Mouse (Mus musculus) hindbrain, embryonic 12.5 days (tissue): ENCODE measurements around the gene Gas7. TPM values are rescaled to one million over a fixed set of nuclear protein-coding genes. Genes with fewer than 3 reads are reported as not detected.

Source experiments
- ATAC-seq: fragments of 200-750 bp; cut with Nextera tagmentation; 2 replicates; pipeline ENCODE4 v1.8.0; 2017; ENCODE audit warnings: moderate TSS enrichment; ENCODE audit not compliant: low FRiP score
- H3K27ac ChIP-seq: fragments of 300-500 bp; sonication (generic); 2 replicates; pipeline ENCODE4 v1.5.1; 2016; ENCODE audit warnings: mild to moderate bottlenecking
- H3K27me3 ChIP-seq: fragments of 300-500 bp; sonication (generic); 2 replicates; pipeline ENCODE4 v1.6.1; 2016; ENCODE audit warnings: mild to moderate bottlenecking
- H3K36me3 ChIP-seq: fragments of 300-500 bp; sonication (generic); 2 replicates; pipeline ENCODE4 v1.6.1; 2016; ENCODE audit warnings: mild to moderate bottlenecking
- H3K4me1 ChIP-seq: fragments of 300-500 bp; sonication (generic); 2 replicates; pipeline ENCODE4 v1.6.1; 2016
- H3K4me2 ChIP-seq: fragments of 300-500 bp; sonication (generic); replicated peaks from 2 replicates; pipeline ENCODE4 v1.6.1; 2016; ENCODE audit warnings: mild to moderate bottlenecking
- H3K4me3 ChIP-seq: fragments of 300-500 bp; sonication (generic); 2 replicates; pipeline ENCODE4 v1.5.1; 2016; ENCODE audit warnings: mild to moderate bottlenecking
- H3K9ac ChIP-seq: fragments of 300-500 bp; sonication (generic); 2 replicates; pipeline ENCODE4 v1.6.1; 2016; ENCODE audit warnings: mild to moderate bottlenecking, moderate library complexity
- H3K9me3 ChIP-seq: fragments of 300-500 bp; sonication (generic); replicated peaks from 2 replicates; pipeline ENCODE4 v1.6.1; 2016; ENCODE audit warnings: mild to moderate bottlenecking
- WGBS: fragments of 180-500 bp; shearing (Covaris S2); methylation state at CpG from one replicate; pipeline ENCODE4 v1.1.7; 2016; 5-methylcytosine and 5-hydroxymethylcytosine counted together
- polyA plus RNA-seq: library from polyadenylated mRNA; unstranded; fragments of >200 nt; fragmentation: Nextera tagmentation; extraction: Ambion mirVana; gene quantifications from 2 replicates; pipeline ENCODE4 v1.2.1, GENCODE M21; 2016

Gas7 gene
- polyA plus RNA-seq, 1 experiment from 2014 or later, result 3.8 TPM

DNA sequence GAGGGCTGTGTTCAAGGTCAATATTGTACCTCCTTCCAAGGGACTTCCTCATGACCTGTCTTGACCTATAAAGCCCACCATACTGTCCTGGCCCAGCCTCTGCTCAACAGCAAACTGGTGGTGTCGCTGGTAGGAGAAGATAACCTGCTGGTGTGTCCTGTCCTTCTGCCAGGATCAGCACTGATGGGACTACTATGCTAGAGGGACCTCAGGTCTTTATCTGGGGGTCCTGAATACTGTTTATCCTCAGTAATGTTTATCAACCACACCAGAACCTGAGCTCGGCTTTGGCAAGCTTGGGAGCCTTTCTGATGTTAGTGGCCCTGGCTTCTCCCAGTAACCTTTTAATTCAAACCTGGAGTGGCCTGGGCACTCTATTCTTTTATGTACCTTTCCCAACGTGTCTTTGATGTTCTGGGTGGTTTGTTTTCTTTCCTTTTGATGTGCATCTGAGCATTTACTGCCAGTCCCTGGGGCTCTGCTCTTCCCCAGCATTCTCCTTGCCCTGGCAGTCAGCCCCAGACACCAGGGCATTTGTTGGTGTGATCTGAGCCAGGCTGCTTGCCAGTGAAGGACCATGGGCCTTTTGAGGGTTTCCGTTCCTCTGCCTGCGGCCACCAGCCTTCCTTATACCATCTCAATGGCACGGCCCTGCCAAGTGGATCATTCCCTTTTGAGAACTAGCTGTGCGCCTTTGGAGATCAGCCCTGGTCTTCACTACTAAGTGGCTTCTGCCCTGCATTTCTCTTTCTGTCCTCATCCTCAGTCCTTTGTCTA is 46.4 kb downstream of the Gas7 start:
- H3K4me1 ChIP-seq, result no peaks in the 10 kb centered on the region
- no peak overlapping the region for H3K4me2 ChIP-seq
- H3K9me3 ChIP-seq, result no peaks in the 10 kb centered on the region
- H3K9ac ChIP-seq, result no peak overlapping the region
- no peaks in the 10 kb centered on the region for H3K27me3 ChIP-seq
- H3K4me3 ChIP-seq, result no peak overlapping the region
- H3K27ac ChIP-seq, result no peak overlapping the region
- no peaks in the 10 kb centered on the region for H3K36me3 ChIP-seq
- no peak for ATAC-seq
- WGBS, result 84% methylated on average over 7 of the region's 7 CpGs

DNA sequence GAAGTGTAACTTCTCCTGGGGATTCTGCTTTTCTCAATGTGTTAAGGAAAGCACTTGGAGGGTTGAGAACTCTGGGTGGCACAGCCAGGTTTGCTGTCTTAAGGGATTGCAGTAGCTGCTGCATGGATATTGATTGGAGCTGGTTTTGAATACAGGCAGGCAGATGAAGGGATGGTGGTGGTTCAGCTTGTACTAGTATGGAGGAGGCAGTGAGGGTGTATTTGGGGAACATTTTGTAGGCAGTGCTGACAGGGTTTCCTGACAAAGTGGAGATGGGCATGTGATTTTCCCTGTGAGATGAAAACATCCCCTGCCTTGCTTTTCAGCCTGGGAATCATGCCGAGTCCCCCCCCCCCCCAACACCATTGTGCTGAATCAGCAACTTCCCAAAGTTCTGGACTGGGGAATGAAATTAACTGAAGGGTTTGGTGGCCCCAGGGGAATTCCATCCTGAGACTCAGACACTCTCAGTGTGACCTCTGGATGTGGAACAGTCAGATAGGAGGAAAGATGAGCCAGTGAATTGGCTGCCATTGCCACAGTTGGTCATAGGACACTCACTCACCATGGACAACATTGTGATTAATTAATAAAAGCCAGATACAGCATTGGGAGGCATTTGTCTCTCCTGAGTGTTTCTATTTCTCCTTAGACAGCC is 54.1 kb downstream of the Gas7 start:
- H3K9me3 ChIP-seq, result no peaks in the 10 kb centered on the region
- WGBS, result 78% methylated on average over 1 of the region's 1 CpGs
- H3K4me2 ChIP-seq, result no peak overlapping the region
- no peaks in the 10 kb centered on the region for H3K4me1 ChIP-seq
- H3K27me3 ChIP-seq, result no peaks in the 10 kb centered on the region
- no peaks in the 10 kb centered on the region for H3K36me3 ChIP-seq
- H3K27ac ChIP-seq, result no peak overlapping the region
- H3K4me3 ChIP-seq, result no peak overlapping the region
- ATAC-seq, result no peak
- no peak overlapping the region for H3K9ac ChIP-seq

DNA sequence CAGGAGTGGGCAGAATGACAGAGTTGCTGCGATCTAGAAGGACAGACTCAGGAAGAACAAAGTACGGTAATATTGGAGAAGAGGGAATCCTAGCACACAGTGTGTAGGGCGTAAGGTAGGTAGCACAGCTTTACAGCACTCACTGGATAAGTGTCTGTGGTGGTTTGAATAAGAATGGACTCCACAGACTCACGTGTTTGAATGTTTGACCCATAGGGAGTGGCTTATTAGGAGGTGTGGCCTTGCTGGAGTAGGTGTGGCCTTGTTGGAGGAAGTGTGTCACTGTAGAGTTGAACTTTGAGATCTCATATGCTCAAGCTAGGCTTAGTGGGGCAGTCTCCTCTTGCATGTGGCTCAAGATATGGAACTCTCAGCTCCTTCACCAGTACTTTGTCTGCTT is 55.6 kb downstream of the Gas7 start:
- no peaks in the 10 kb centered on the region for H3K27me3 ChIP-seq
- H3K36me3 ChIP-seq, result no peaks in the 10 kb centered on the region
- H3K27ac ChIP-seq, result no peak overlapping the region
- no peak overlapping the region for H3K4me2 ChIP-seq
- H3K9me3 ChIP-seq, result no peaks in the 10 kb centered on the region
- no peaks in the 10 kb centered on the region for H3K4me1 ChIP-seq
- H3K9ac ChIP-seq, result no peak overlapping the region
- no peak overlapping the region for H3K4me3 ChIP-seq
- 90% methylated on average over 4 of the region's 4 CpGs for WGBS
- ATAC-seq, result no peak

DNA sequence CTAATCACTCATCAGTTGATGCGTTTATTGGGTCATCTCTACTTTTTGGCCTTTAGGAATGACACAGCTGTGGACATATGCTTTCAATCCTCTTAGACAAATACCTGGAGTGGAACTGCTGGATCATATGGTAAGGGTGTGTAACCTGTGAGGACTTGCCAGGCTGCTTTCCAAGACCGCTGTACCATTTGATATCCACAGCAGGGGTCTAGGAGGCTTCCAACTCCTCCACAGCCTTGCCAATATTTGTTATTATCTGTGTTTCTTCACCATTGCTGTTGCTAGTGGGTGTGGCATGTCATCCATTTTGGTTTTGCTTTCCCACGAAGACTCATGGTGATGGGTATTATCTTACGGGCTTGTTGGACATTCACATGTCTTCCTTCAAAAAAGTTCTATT is 57.8 kb downstream of the Gas7 start:
- Histone ChIP-seq H3K4me3 (no peak overlapping the region), H3K4me2 (no peak overlapping the region), H3K9me3 (0 out of 2 replicates have a peak, but pooled peaks cover 3% of the 10 kb centered on the region), H3K27me3 (no peaks in the 10 kb centered on the region), H3K36me3 (no peaks in the 10 kb centered on the region), H3K4me1 (no peaks in the 10 kb centered on the region), H3K9ac (no peak overlapping the region), H3K27ac (no peak overlapping the region)
- ATAC-seq, result no peak
- 93% methylated on average over 4 of the region's 4 CpGs for WGBS

DNA sequence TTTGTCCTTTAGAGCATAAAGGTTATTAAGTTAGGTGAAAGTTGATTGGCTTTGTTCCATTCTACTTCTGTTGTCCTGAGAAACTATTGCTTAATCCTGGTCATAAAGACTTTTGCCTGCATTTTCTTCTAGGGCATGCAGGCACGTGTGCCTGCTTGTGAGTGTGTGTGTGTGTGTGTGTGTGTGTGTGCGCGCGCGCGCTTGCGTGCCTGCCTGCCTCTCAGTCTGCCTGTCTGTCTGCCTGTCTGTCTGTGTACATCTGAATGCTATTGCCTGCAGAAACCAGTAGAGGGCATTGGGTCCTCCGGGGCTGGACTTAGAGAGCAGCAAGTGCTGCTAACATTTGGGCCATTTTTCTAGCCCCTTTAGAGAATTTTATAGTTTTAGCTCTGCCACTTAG is 59.2 kb downstream of the Gas7 start:
- Histone ChIP-seq H3K27ac (no peak overlapping the region), H3K9me3 (0 out of 2 replicates have a peak, but pooled peaks cover 3% of the 10 kb centered on the region), H3K4me1 (no peaks in the 10 kb centered on the region), H3K4me3 (no peak overlapping the region), H3K4me2 (no peak overlapping the region), H3K27me3 (no peaks in the 10 kb centered on the region), H3K36me3 (no peaks in the 10 kb centered on the region), H3K9ac (no peak overlapping the region)
- WGBS, result 88% methylated on average over 8 of the region's 8 CpGs
- ATAC-seq, result no peak

DNA sequence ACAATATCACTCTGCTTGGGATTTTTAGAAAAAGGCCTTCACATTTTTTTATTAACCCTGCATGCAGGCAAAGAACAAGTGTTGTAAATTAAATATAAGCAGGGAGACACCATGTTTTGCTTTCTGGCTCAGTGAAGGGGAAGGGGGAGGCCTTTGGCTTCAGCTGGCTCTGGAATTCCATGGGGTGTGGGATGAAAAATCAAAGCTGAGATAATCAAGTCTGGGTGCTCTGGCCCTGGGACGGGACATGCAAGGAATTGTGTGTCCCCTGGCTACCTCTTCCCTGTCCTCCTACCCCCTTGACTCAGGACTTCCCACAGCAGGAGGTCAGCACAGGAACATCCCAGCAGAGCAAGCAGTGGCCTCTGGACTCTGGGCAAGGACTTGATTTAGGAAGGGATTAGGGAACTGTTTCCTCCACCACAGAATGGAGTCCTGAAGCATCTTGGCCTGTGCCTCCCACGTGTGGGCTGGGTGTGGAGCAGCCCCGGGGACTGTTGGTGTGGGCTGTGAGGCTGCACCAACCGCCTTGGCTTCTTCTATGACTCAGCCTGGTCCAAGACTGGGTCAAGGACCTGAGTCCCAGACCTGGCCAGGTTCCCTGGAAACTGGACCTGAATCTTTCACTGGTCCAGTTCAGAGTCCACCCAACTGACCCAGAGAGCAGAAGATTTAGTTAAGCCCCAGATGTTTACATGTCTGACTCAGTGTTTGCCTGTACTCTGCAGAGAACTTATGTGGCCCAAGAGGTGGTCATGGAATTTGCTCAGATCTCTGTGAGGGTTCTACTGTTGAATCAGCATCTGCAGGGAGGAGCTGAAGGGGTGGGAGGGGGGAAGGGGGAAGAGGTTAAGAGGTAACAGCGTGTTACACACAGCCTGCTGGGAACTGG is 60.0 kb downstream of the Gas7 start:
- Histone ChIP-seq H3K9me3 (0 out of 2 replicates have a peak, but pooled peaks cover 3% of the 10 kb centered on the region), H3K27me3 (no peaks in the 10 kb centered on the region), H3K36me3 (no peaks in the 10 kb centered on the region), H3K4me3 (no peak overlapping the region), H3K9ac (no peak overlapping the region), H3K27ac (no peak overlapping the region), H3K4me1 (no peaks in the 10 kb centered on the region), H3K4me2 (no peak overlapping the region)
- WGBS, result 56% methylated on average over 5 of the region's 5 CpGs
- ATAC-seq, result no peak

DNA sequence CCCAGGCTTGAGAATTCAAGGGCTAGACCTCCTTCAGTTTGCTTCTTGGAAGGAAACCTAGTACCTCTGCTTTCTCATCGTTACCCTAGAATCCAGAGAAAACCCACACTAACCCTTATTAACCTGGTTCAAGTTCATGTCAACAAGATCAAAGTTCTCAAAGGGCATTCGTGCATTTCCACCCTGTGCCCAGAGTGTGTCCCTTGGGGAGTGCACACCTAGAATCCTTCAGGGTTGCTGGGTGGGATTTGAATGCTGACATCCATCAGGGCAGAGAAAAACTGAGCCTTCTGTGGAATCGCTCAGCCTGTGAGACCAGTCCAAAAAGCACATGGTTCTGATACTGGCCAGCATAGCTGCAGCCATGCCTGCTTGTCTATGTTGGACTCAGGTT is 60.7 kb downstream of the Gas7 start:
- no peak overlapping the region for H3K4me3 ChIP-seq
- H3K36me3 ChIP-seq, result no peaks in the 10 kb centered on the region
- no peak overlapping the region for H3K4me2 ChIP-seq
- no peaks in the 10 kb centered on the region for H3K27me3 ChIP-seq
- no peaks in the 10 kb centered on the region for H3K4me1 ChIP-seq
- H3K9me3 ChIP-seq, result 0 out of 2 replicates have a peak, but pooled peaks cover 3% of the 10 kb centered on the region
- H3K9ac ChIP-seq, result no peak overlapping the region
- ATAC-seq, result no peak
- no peak overlapping the region for H3K27ac ChIP-seq
- 67% methylated on average over 3 of the region's 3 CpGs for WGBS

DNA sequence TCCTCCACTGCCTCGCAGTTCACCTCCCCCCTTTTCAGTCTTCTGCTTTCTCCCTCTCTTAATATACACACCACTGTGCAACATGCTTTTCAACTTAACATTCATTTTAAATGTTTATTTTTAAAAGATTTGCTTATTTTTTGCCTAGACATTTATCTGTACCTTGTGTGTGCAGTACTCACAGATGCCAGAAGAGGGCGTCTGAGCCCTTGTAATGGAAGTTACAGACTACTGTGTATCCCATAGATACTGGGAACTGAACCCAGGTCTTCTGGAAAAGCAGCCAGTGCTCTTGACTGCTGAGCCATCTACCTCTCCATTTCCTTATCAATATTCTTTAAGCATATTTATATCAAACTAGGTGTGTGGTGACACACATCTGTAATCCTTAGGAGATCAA is 62.5 kb downstream of the Gas7 start:
- H3K4me2 ChIP-seq, result no peak overlapping the region
- H3K27ac ChIP-seq, result no peak overlapping the region
- no peak overlapping the region for H3K4me3 ChIP-seq
- H3K9me3 ChIP-seq, result 0 out of 2 replicates have a peak, but pooled peaks cover 3% of the 10 kb centered on the region
- H3K36me3 ChIP-seq, result no peaks in the 10 kb centered on the region
- H3K27me3 ChIP-seq, result no peaks in the 10 kb centered on the region
- H3K4me1 ChIP-seq, result no peaks in the 10 kb centered on the region
- no peak overlapping the region for H3K9ac ChIP-seq
- WGBS, result 66% methylated on average over 2 of the region's 2 CpGs
- no peak for ATAC-seq

DNA sequence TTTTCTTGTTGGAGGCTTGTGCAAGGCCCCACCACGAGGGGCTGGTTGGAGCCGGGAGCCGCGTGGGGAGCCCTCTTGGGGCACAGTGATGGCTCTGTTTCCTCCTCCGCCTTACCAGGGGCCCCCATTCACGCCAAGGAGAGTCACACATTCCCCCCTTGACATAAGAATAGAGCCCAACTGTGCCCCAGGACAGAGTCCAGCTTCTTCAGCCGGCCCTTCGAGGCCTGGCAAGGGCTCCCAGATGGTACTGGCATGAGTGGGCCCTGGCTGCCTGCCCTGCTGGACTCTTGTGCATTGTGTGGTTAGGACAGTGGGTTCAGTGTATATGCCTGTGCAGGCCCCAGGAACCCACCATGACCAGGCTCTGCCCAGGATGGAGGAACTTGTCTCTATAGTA is 63.7 kb downstream of the Gas7 start:
- no peak for ATAC-seq
- Histone ChIP-seq H3K27ac (no peak overlapping the region), H3K9ac (no peak overlapping the region), H3K4me1 (peaks cover 5% of the 10 kb centered on the region), H3K9me3 (0 out of 2 replicates have a peak, but pooled peaks cover 3% of the 10 kb centered on the region), H3K4me3 (no peak overlapping the region), H3K36me3 (no peaks in the 10 kb centered on the region), H3K27me3 (no peaks in the 10 kb centered on the region), H3K4me2 (no peak overlapping the region)
- WGBS, result 87% methylated on average over 8 of the region's 8 CpGs

DNA sequence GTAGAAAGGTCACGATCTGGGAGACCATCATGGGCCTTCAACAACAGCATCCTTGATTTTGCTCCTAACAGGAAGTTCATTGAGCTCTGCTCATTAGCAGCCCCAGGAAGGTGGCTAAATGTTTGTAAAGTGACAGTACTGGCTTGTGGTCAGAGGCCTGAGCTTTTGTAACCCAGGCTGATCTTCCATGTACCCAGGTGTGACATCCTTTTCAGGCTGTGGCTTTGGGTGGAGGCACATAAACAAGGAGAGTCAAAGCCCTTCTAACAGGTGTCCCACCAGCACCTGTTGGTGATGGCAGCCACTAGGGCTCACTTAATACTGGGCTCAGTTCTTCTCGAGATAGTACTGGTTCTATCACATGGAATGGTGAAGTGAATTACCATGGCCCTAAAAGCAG is 67.4 kb downstream of the Gas7 start:
- H3K27ac ChIP-seq, result no peak overlapping the region
- ATAC-seq, result no peak
- no peak overlapping the region for H3K4me3 ChIP-seq
- peaks cover 11% of the 10 kb centered on the region for H3K4me1 ChIP-seq
- H3K27me3 ChIP-seq, result no peaks in the 10 kb centered on the region
- WGBS, result 89% methylated on average over 2 of the region's 2 CpGs
- no peak overlapping the region for H3K4me2 ChIP-seq
- H3K36me3 ChIP-seq, result no peaks in the 10 kb centered on the region
- no peak overlapping the region for H3K9ac ChIP-seq
- H3K9me3 ChIP-seq, result 0 out of 2 replicates have a peak, but pooled peaks cover 2% of the 10 kb centered on the region

DNA sequence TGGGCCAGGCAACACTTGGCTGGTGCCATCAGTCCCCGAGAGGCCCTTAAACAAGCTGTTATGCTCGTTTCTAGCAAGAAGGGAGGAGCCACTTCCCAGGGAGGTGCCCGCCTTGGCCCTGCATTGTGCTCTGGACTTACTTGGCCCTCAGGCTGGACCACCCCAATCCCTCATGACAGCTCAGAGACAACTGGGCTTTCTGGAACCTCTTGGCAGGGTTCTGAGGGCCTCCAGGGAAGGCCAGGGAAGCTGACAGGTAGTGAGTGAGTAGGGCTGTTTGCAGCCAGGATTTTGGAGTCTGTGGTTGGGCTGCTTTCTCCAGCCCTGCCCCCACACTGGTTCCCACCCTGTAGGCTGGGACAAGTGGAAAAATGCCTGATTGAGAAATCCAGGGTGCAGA is 68.6 kb downstream of the Gas7 start:
- no peaks in the 10 kb centered on the region for H3K36me3 ChIP-seq
- no peak overlapping the region for H3K4me3 ChIP-seq
- no peak overlapping the region for H3K9ac ChIP-seq
- no peaks in the 10 kb centered on the region for H3K9me3 ChIP-seq
- no peak overlapping the region for H3K4me2 ChIP-seq
- H3K27ac ChIP-seq, result no peak overlapping the region
- H3K4me1 ChIP-seq, result peaks cover 11% of the 10 kb centered on the region
- WGBS, result 34% methylated on average over 3 of the region's 3 CpGs
- H3K27me3 ChIP-seq, result no peaks in the 10 kb centered on the region
- ATAC-seq, result no peak

DNA sequence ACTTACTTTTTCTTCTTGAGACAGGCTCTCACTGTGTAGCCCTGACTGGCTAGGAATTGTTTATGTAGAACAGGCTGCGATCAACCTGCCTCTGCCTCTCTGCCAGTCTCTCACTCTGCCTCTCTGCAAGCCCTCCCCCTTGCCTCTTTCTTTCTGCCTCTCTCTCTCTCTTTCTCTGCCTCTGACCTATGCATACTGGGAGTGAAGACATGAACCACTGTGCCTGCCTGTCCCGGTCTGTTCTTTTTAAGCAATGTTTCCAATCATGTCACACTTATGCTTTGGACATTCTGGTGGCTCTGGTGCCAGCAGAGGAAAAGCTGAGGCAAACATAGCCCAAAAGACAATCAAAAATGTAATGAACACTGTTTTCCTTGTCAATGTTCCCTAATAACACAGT is 69.5 kb downstream of the Gas7 start:
- WGBS, result 63% methylated on average over 2 of the region's 2 CpGs
- H3K36me3 ChIP-seq, result no peaks in the 10 kb centered on the region
- no peak overlapping the region for H3K9ac ChIP-seq
- H3K27ac ChIP-seq, result no peak overlapping the region
- H3K4me1 ChIP-seq, result peaks cover 11% of the 10 kb centered on the region
- no peak overlapping the region for H3K4me3 ChIP-seq
- no peak for ATAC-seq
- H3K27me3 ChIP-seq, result no peaks in the 10 kb centered on the region
- no peak overlapping the region for H3K4me2 ChIP-seq
- no peaks in the 10 kb centered on the region for H3K9me3 ChIP-seq
